Mouse (Mus musculus) ES-CJ7 (cell line): Measurements from ENCODE around the gene Gramd1a.
A peak's percentile ranks its signal among the peaks of the same experiment; 100 is the strongest.

Experiments used
- DNase-seq: peaks from one replicate; pipeline ENCODE4 v3.0.0; 2011; ENCODE audit warnings: low read depth, low spot score

Gramd1a gene

DNA sequence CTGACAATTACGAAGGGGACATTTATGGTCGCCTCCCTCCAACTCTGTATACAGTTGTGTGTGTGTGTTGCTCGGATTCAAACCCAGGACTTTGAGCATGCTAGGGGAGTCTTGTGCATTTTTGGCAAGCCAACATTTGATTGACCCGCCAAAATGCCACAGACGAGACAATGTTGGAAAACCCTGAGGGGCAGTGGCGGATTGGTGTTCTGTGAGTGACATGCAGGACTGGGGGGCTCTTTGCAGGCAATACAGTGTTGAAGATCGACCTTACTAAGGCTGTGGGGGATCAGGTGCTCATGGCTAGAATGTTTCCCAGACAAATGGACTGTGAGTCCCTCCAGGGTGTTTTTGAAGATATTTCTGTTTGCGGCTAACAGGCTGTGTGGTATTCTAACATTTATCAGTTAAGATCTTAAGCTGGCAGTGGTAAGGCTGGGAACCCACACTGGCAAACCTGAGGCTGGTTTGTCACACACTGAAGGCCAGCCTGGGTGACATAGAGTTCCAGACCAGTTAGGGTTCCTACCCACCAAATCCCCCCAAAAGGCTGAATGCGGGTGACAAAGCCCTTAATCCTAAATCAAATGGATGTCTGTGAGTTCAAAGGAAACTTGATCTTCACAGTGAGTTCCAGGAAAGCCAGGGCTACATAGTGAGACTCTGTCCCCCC lies 58.7 kb downstream of the Gramd1a start:
- DNase-seq: no peak

DNA sequence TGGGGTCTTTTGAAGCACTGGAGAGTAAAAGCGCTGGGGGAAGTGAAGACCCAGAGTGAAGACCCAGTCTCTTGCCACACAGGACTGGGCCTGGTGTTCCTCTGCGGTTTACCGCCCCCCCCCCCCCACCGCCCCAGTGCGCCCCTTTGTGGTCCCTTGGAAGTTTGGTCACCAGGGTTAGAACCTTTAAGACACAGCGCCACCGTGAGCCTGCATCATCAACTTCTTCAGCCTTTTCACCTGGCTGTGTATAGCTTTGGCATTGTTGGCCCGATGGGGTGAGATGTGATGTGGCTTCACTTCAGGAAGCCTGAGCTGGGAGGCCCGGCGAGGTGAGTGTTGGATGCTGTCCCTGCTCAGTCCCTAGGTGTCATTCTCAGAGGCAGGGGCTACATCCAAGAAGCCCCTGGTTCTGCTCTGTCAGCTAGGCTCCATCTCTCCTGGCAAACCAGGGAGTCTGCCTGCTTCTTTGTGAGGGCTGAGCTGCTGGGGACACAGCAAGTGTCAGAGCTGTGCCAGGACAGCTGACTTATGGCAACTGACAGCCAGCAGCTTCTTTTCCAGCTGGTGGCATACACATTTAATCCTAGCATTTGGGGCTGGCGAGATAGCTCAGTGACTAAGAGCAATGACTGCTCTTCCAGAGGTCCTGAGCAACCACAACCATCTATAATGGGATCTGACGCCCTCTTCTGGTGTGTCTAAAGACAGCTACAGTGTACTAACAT lies 60.8 kb downstream of the Gramd1a start:
- DNase-seq: peak; percentile 44

DNA sequence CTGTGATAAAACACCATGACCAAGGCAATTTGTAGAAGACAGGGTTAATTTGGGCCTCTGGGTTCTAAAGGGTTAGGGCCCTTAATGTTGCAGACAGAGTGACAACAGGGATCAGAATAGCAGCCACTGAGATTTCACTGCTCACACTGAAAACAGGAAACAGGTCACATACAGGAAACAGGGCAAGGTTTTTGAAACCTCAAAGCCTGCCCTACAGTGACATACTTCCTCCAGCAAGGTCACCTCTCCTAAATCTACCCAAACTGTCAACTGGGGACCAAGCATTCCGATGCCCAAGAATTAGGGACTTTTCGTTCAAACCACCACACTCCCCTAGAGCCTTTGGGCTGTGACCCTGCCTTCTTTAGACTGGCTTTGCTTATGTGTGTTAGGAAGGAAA lies 66.0 kb downstream of the Gramd1a start:
- no peak for DNase-seq

DNA sequence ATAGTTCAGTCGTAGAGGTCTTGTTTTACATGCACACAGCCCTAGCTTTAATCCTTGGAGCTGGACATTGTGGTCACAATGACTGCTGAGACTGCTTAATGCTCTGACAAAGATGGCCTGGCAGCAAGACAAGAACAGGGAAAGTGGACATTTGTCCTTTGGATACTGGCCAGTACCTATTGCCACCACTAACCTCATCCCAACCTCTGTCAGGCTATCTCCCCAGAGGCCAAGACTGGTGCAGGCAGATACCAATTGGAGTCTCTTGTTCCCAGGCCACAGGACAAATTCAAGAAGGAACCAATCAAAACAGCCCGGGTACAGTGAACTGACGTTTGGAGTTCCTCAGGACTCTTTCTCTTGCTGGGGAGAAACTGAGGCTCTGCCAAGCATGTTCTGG lies 67.5 kb downstream of the Gramd1a start:
- no peak for DNase-seq

DNA sequence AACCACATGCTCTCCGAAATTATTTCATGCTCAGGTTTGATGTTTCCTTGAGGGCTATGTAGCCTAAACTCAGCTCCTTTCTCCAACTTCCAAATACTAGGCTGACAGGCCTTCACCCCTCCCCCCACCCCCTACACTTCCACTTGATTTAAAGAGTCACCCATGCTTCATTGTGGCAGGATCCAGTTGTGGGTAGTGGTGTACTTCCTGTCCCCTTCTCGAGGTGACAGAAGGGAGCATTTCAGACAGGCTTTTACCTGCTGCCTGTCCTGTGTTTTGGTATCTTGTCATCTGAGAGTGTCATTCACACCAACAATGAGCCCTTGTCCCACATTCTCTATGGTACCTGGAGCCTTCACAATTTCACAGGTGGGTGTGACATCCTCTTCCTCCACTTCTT lies 68.4 kb downstream of the Gramd1a start:
- DNase-seq: no peak

DNA sequence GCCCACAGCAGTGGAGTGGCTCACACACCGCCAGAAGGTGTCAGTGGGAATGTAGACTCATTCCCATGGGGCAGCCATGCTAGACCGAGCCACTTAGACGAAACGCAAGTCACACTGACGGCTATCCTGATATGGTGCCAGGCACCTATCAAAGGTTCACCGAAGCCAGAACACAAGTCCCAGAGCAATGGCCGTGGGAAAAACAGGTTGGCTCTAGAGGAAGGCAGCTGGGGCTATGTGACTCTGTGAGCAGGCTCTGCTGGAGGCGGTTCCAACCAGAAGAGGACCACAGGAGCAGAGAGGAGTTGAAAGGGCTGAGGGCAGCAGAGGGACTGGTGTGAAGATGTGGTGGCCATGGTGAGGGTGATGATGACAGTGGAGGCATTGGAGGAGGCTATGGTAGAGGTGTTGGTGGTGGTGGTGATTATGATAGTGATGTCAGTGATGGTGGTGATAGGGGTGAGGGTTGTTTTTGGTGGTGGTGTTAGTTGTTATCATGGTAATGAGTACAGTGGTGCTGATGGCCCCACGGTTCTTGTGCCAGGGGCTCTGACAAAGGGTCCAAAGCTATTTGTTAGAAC lies 69.4 kb downstream of the Gramd1a start:
- DNase-seq: no peak

DNA sequence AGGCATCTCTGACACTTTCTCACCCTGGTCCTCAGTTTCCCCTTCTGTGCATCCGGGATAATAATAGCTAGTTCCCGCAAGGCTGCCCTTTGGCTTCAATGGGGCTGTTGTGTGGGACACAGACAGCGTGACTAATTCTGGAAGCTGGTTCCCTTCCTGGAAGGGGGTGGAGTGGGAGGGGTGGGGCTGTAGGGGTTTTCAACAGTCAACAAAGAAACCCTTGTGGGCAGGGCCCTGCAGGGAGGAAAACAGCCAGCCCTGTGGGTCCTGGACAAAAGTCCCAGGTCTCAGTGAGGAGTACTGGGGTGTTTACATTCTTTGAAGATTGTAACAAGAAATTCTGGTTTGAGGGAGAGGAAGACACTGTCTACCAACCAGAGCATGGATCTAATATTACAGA lies 70.5 kb downstream of the Gramd1a start:
- no peak for DNase-seq

DNA sequence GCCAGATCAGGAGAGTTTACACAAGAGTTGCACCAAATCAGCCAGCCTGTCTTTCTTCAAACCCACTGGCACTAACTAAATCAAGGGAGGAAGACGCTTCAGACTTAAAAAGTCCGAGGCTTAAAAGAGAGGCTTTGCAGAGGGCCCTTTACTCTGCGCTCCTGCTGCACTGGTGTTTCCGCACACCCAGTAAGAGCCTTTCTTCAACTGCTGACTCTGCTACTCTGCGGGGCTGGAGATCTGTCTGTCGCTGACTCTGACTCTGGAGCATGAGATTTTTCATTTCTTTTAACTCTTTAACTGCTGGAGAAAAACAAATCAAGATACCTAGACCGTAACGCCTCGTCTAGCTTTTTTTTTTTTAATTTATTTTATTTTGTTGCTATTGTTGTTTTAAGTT lies 71.6 kb downstream of the Gramd1a start:
- DNase-seq: no peak

DNA sequence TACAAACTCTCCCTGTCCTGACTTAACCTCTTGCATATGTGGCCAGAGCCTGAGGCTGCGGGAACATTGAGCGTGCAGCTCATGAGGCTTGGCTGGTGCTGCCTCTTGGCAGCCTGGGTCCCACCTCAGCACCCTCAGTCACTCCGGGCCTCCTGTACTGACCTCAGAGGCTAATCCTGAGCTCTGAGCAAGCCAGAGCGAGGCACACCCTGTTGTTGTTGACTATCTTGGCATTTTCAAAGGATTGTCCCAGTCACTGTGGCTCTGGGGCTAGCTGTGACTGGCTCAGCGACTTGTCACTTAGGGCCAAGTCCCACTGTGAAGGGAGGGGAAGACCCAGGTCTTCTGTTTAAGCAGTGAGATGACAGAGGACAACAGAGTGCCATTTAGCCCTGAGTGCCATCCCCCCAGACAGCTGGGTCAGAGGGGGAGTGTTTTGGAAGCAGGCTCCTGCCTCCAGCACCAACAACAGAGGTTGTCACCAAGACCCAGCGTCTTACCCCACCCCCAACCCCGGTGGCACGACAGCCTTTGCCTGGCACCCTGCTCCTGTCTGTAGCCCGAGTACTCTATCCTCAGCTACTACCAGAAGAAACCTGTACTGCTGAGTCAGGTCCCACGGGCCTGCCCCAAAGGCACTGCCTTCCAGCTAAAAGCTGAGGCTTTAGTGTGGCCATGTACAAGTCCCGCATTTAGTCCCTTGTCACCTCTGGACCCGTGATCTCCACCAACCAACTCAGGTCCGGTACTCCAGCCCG lies 72.7 kb downstream of the Gramd1a start:
- no peak for DNase-seq

DNA sequence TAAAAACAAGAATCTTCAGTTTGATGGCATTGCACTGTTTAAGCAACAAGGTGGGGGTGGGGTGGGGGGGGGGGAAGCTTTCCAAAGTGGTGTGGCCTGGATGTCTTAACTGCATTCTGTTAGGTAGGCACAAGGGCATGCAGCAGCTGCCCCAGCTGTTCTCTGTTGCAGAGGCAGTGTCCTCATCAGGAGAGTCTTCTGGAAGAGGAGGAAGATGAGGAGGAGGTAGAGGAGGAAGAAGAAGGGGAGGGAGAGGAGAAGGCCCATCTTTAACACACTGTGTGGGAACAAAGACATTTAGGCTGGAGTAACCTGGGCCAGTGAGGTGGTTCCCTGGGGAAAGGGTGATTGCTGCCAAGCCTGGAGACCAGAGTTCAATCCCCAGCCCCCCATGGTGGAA lies 73.6 kb downstream of the Gramd1a start:
- no peak for DNase-seq

DNA sequence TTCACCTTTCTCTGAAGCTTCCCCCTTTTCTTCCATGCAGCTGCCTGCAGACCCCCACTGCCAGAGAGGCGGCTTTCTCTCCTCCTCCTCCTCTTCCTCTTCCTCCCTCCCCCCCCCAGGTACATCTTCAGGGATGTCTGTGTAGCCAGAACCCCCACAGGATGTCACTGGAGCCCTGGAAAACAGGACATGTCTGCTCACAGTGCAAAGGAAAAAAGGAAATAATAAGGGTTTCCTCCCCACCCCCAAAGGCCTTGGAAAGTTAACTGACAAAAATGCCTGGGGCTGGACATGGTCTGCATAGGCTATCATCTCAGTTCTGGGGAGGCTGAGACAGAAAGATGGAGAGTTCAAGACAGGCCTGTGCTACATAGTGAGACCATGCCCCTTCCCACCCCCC lies 74.6 kb downstream of the Gramd1a start:
- DNase-seq: no peak

DNA sequence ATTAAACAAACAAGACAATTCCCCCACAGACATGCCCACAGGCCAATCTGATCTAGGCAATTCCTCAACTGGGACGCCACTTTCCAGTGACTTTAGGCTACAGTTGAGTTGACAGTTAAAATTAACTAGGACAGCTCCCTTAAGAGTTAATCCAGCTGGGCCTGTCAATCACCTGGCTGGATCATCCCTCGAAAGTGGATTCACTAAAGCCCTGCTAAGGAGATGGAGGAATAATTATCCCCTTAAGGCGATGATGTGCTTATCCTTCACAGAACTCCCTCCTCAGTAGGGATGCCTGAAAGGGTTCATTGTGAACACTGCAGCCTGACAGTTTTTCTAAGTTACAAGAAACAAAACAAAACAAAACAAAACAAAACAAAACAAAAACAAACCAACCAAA lies 75.1 kb downstream of the Gramd1a start:
- DNase-seq: no peak
